Mouse (Mus musculus) small intestine, adult 2 months (tissue): ENCODE measurements at regions not wholly inside any gene's neighbourhood (a gene's known extent, or its start where the extent isn't known, plus 50 kb on each side); places are given as distances from the start of the nearest gene placed in this dataset.

ENCODE experiments used
- CTCF ChIP-seq: fragments of 200-500 bp; IDR thresholded peaks from 2 replicates; pipeline ENCODE4 v1.5.1; 2012; ENCODE audit warnings: low read depth, mild to moderate bottlenecking, control low read depth, inconsistent platforms, low read length, moderate library complexity, mixed read lengths; ENCODE audit not compliant: insufficient replicate concordance, insufficient read length; ENCODE audit errors: extremely low read depth
- POLR2A ChIP-seq: fragments of 200-500 bp; IDR thresholded peaks from 2 replicates; pipeline ENCODE4 v1.6.1; 2012; ENCODE audit warnings: low read depth, mild to moderate bottlenecking, control low read depth, inconsistent platforms, low read length, moderate library complexity

- TF ChIP-seq CTCF = no peak
- TF ChIP-seq POLR2A = no peak
Observed at GRCm38 (mm10) chr2:30733853-30734252, 69.6 kb downstream of the 1700001O22Rik start.
